Mouse (Mus musculus) lung, embryonic 14.5 days (tissue): ENCODE measurements around the gene March7. TPM values are rescaled to one million over a fixed set of nuclear protein-coding genes. Genes with fewer than 3 reads are reported as not detected.

ENCODE experiments used
- ATAC-seq: fragments of 200-750 bp; cut with Nextera tagmentation; 2 replicates; pipeline ENCODE4 v1.8.0; 2017; ENCODE audit warnings: mild to moderate bottlenecking, moderate TSS enrichment, moderate library complexity; ENCODE audit not compliant: insufficient read depth
- DNase-seq: peaks from one replicate; pipeline ENCODE4 v3.0.0-alpha.2; 2015
- H3K27ac ChIP-seq: fragments of 300-500 bp; sonication (generic); 2 replicates; pipeline ENCODE4 v1.5.1; 2014; ENCODE audit warnings: low read depth, mild to moderate bottlenecking, moderate library complexity
- H3K27me3 ChIP-seq: fragments of 300-500 bp; sonication (generic); 2 replicates; pipeline ENCODE4 v1.6.1; 2014; ENCODE audit warnings: low read length, control low read depth; ENCODE audit not compliant: insufficient read depth
- H3K36me3 ChIP-seq: fragments of 300-500 bp; sonication (generic); 2 replicates; pipeline ENCODE4 v1.6.1; 2014; ENCODE audit warnings: control low read depth; ENCODE audit not compliant: insufficient read depth
- H3K4me1 ChIP-seq: fragments of 300-500 bp; sonication (generic); 2 replicates; pipeline ENCODE4 v1.6.1; 2014; ENCODE audit warnings: antibody characterized with exemption, control low read depth; ENCODE audit not compliant: insufficient read depth
- H3K4me2 ChIP-seq: fragments of 300-500 bp; sonication (generic); 2 replicates; pipeline ENCODE4 v1.6.1; 2014; ENCODE audit warnings: mild to moderate bottlenecking
- H3K4me3 ChIP-seq: fragments of 300-500 bp; sonication (generic); 2 replicates; pipeline ENCODE4 v1.5.1; 2014; ENCODE audit warnings: low read depth, low read length
- H3K9ac ChIP-seq: fragments of 300-500 bp; sonication (generic); 2 replicates; pipeline ENCODE4 v1.6.1; 2014
- H3K9me3 ChIP-seq: fragments of 300-500 bp; sonication (generic); 2 replicates; pipeline ENCODE4 v1.6.1; 2016; ENCODE audit warnings: low read depth, low read length, control low read depth
- CTCF ChIP-seq: IDR thresholded peaks from 2 replicates; pipeline ENCODE4 v1.5.1; 2016; ENCODE audit warnings: antibody characterized with exemption, low read depth
- WGBS: fragments of 180-500 bp; shearing (Covaris S2); extraction: QIAGEN DNeasy Blood & Tissue Kit; methylation state at CpG from one replicate; pipeline ENCODE4 v1.1.7; 2014; 5-methylcytosine and 5-hydroxymethylcytosine counted together
- polyA plus RNA-seq: library from polyadenylated mRNA; unstranded; fragments of >200 nt; fragmentation: Nextera tagmentation; extraction: Ambion mirVana; gene quantifications from 2 replicates; pipeline ENCODE4 v1.2.1, GENCODE M21; 2014

Gene March7
- polyA plus RNA-seq, 1 experiment from 2014 or later, result 78.7 TPM

GRCm38 (mm10) chr2:60233147-60233546, 23.5 kb downstream of the March7 start:
- 49% methylated on average over 2 of the region's 2 CpGs for WGBS
- Histone ChIP-seq H3K4me1 (no peaks in the 10 kb centered on the region), H3K9ac (no peak overlapping the region), H3K4me2 (no peak overlapping the region), H3K27me3 (no peaks in the 10 kb centered on the region), H3K27ac (no peak overlapping the region), H3K9me3 (no peaks in the 10 kb centered on the region), H3K4me3 (no peak overlapping the region), H3K36me3 (peaks cover 81% of the 10 kb centered on the region)
- no peak for ATAC-seq
- DNase-seq, result no peak
- no peak for TF ChIP-seq CTCF

- no peak overlapping the region for H3K4me2 ChIP-seq
- no peak overlapping the region for H3K9ac ChIP-seq
- no peaks in the 10 kb centered on the region for H3K27me3 ChIP-seq
- no peaks in the 10 kb centered on the region for H3K9me3 ChIP-seq
- H3K36me3 ChIP-seq, result peaks cover 91% of the 10 kb centered on the region
- ATAC-seq (no peak), DNase-seq (no peak)
- no peak overlapping the region for H3K27ac ChIP-seq
- 86% methylated on average over 7 of the region's 7 CpGs for WGBS
- no peaks in the 10 kb centered on the region for H3K4me1 ChIP-seq
- no peak overlapping the region for H3K4me3 ChIP-seq
- TF ChIP-seq CTCF, result no peak
These were observed 24.8 kb downstream of the March7 start for GRCm38 (mm10) chr2:60234506-60234905.

GRCm38 (mm10) chr2:60252782-60253181, 43.1 kb downstream of the March7 start:
- TF ChIP-seq CTCF, result no peak
- Histone ChIP-seq H3K27ac (no peak overlapping the region), H3K4me2 (no peak overlapping the region), H3K27me3 (no peaks in the 10 kb centered on the region), H3K4me3 (no peak overlapping the region), H3K9ac (no peak overlapping the region), H3K36me3 (peaks cover 29% of the 10 kb centered on the region), H3K4me1 (no peaks in the 10 kb centered on the region), H3K9me3 (no peaks in the 10 kb centered on the region)
- 79% methylated on average over 4 of the region's 4 CpGs for WGBS
- no peak for DNase-seq
- ATAC-seq, result no peak

DNA sequence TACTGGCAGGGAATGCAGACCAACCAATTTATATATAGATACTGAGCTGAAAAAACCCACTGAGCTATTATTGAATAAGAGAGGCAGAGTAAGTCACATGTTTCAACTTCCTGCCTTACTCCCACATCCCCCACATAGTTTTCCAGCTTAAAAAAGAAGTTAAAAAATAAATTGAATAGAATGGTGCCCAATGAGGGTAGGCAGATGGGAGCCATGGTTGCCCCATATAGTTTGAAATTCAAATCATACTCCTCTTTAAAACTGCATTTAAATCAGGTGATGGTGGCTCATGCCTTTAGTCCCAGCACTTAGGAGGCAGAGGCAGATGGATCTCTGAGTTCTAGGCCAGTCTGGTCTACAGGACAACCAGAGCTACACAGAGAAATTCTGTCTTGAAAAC, 43.8 kb downstream of the March7 start:
- no peak overlapping the region for H3K4me2 ChIP-seq
- H3K27me3 ChIP-seq, result no peaks in the 10 kb centered on the region
- DNase-seq (no peak), ATAC-seq (no peak)
- H3K27ac ChIP-seq, result no peak overlapping the region
- H3K9me3 ChIP-seq, result no peaks in the 10 kb centered on the region
- peaks cover 29% of the 10 kb centered on the region for H3K36me3 ChIP-seq
- no peaks in the 10 kb centered on the region for H3K4me1 ChIP-seq
- H3K4me3 ChIP-seq, result no peak overlapping the region
- TF ChIP-seq CTCF, result no peak
- H3K9ac ChIP-seq, result no peak overlapping the region

GRCm38 (mm10) chr2:60256751-60257150, 47.1 kb downstream of the March7 start:
- no peak overlapping the region for H3K27ac ChIP-seq
- 64% methylated on average over 2 of the region's 2 CpGs for WGBS
- DNase-seq (peak; percentile 24), ATAC-seq (peak; percentile 56; the same call in 1 of the 2 replicates)
- H3K4me1 ChIP-seq, result no peaks in the 10 kb centered on the region
- H3K4me3 ChIP-seq, result no peak overlapping the region
- no peak for TF ChIP-seq CTCF
- H3K9me3 ChIP-seq, result no peaks in the 10 kb centered on the region
- H3K27me3 ChIP-seq, result no peaks in the 10 kb centered on the region
- H3K4me2 ChIP-seq, result no peak overlapping the region
- no peak overlapping the region for H3K9ac ChIP-seq
- H3K36me3 ChIP-seq, result peaks cover 11% of the 10 kb centered on the region; the same call in 1 of the 2 replicates

GRCm38 (mm10) chr2:60259186-60259585, 49.5 kb downstream of the March7 start:
- 95% methylated on average over 5 of the region's 5 CpGs for WGBS
- H3K36me3 ChIP-seq, result peaks cover 7% of the 10 kb centered on the region; the same call in 1 of the 2 replicates
- no peak for TF ChIP-seq CTCF
- H3K4me1 ChIP-seq, result no peaks in the 10 kb centered on the region
- H3K27me3 ChIP-seq, result no peaks in the 10 kb centered on the region
- no peak overlapping the region for H3K4me2 ChIP-seq
- H3K9ac ChIP-seq, result no peak overlapping the region
- no peak overlapping the region for H3K27ac ChIP-seq
- H3K4me3 ChIP-seq, result no peak overlapping the region
- ATAC-seq (no peak), DNase-seq (no peak)
- H3K9me3 ChIP-seq, result no peaks in the 10 kb centered on the region

GRCm38 (mm10) chr2:60260621-60261350, 51.1 kb downstream of the March7 start:
- 81% methylated on average over 5 of the region's 5 CpGs for WGBS
- TF ChIP-seq CTCF, result no peak
- Histone ChIP-seq H3K4me2 (no peak overlapping the region), H3K27ac (no peak overlapping the region), H3K9ac (no peak overlapping the region), H3K4me1 (no peaks in the 10 kb centered on the region), H3K4me3 (no peak overlapping the region), H3K36me3 (peaks cover 4% of the 10 kb centered on the region; the same call in 1 of the 2 replicates), H3K27me3 (no peaks in the 10 kb centered on the region), H3K9me3 (no peaks in the 10 kb centered on the region)
- DNase-seq (no peak), ATAC-seq (no peak)
